Mouse (Mus musculus) heart, embryonic 10.5 days (tissue): ENCODE measurements around the gene Gm20708. TPM values are rescaled to one million over a fixed set of nuclear protein-coding genes. Genes with fewer than 3 reads are reported as not detected.

Experiments used
- DNase-seq: peaks from one replicate; pipeline ENCODE4 v3.0.0-alpha.2; 2017; ENCODE audit warnings: low spot score
- H3K27ac ChIP-seq: fragments of 300-500 bp; sonication (generic); 2 replicates; pipeline ENCODE4 v1.5.1; 2016; ENCODE audit warnings: mild to moderate bottlenecking
- H3K27me3 ChIP-seq: fragments of 300-500 bp; sonication (generic); 2 replicates; pipeline ENCODE4 v1.6.1; 2016; ENCODE audit warnings: mild to moderate bottlenecking; ENCODE audit not compliant: poor library complexity, insufficient read depth, severe bottlenecking
- H3K36me3 ChIP-seq: fragments of 300-500 bp; sonication (generic); 2 replicates; pipeline ENCODE4 v1.6.1; 2016; ENCODE audit warnings: mild to moderate bottlenecking, moderate library complexity
- H3K4me1 ChIP-seq: fragments of 300-500 bp; sonication (generic); 2 replicates; pipeline ENCODE4 v1.6.1; 2016; ENCODE audit warnings: mild to moderate bottlenecking
- H3K4me3 ChIP-seq: fragments of 300-500 bp; sonication (generic); 2 replicates; pipeline ENCODE4 v1.5.1; 2016; ENCODE audit warnings: mild to moderate bottlenecking, moderate library complexity
- H3K9me3 ChIP-seq: fragments of 300-500 bp; sonication (generic); 2 replicates; pipeline ENCODE4 v1.6.1; 2016; ENCODE audit warnings: mild to moderate bottlenecking, moderate library complexity
- WGBS: fragments of 180-500 bp; shearing (Covaris S2); methylation state at CpG from one replicate; pipeline ENCODE4 v1.1.7; 2016; 5-methylcytosine and 5-hydroxymethylcytosine counted together
- polyA plus RNA-seq: library from polyadenylated mRNA; unstranded; fragments of >200 nt; fragmentation: Nextera tagmentation; extraction: Ambion mirVana; gene quantifications from 2 replicates; pipeline ENCODE4 v1.2.1, GENCODE M21; 2016

Gene Gm20708
- polyA plus RNA-seq, 1 experiment from 2014 or later: 1.1 TPM

DNA sequence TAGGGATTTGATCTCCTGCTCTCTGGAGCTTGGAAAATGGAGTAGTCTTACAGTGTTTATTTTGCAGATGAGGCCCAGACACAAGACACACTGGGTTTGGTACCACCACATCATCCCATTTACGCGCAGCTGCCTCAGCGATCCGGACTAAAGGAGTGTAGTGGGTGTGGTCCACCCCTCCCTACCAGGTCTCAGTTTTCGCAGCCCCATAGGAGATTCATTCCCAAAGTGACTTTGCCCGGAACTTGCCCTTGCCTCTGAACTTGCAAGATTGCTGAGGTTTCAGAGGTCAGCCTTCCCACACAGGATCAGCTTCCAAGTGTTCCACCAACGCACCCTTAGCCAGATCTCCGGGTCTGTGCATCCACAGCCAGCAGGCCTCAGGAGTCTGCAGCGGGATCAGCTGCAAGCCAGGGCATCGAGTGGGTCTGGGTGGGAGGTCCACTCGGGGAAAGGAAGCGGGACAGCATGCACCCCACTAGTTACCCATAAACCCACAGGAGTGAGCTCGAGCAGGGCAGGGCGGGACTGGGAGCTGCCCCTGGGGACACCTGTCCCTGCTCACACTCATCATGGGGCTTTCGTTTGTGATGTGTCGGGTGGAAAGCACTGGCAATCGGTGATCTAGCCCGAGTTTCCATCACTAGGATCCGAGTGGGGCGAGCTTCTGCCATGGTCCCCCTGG is 78.8 kb downstream of the Gm20708 start:
- no peak for DNase-seq
- WGBS: 15% methylated on average over 20 of the region's 20 CpGs
- Histone ChIP-seq H3K36me3 (no peaks in the 10 kb centered on the region), H3K9me3 (no peaks in the 10 kb centered on the region), H3K27ac (peak overlapping the region; percentile 80), H3K4me3 (peak overlapping the region; percentile 51), H3K27me3 (peaks cover 66% of the 10 kb centered on the region), H3K4me1 (peaks cover 50% of the 10 kb centered on the region)

DNA sequence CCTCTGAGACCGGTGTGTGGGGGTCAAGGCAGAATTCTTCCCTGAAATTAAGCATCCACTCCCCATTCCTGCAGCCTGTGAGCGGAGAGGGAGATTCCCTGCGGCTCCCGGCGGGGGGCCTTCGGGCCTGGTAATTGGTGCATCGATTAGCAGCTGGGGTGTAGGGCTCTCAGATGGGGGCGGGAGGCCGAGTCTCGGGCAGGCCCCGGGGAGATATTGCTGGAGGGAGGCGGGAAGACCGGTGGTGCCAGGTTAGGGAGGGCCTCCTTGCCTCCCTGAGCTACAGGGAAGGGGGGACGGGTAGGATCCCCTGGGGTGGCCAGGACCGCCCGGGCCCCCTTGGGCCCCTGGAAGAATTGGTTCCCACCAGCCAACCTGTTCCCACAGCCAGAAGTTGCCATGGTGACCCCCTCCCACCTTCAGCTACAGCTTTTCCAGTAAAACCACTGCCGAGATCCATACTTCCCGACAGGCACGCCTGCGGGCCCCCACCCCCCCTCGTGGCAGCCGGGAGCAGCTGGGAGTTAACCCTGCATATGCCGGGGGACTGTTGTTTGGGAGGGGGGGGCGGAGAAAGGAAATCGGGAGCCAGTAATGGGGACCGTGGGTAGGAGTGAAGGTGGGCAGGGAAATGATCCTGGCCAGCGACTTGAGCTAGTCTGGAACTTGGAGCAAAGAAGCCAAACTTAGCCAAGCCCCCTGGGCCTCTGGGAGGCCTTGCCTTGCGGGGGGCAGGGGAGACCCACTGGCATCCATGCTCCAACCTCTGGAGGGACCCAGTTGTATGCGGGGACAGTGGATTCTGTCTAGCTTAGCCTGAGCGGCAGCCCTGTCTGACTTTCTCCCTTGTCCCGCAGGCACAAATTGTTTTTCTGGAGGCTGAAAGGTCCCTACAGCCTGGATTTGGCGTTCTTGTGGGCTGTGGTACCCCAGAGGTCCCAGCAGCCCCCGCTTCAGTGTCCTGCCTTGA is 79.7 kb downstream of the Gm20708 start:
- 4% methylated on average over 33 of the region's 33 CpGs for WGBS
- Histone ChIP-seq H3K9me3 (no peaks in the 10 kb centered on the region), H3K36me3 (no peaks in the 10 kb centered on the region), H3K27me3 (peaks cover 62% of the 10 kb centered on the region), H3K27ac (peak overlapping the region; percentile 80), H3K4me3 (peak overlapping the region; percentile 51), H3K4me1 (peaks cover 50% of the 10 kb centered on the region)
- no peak for DNase-seq

Other genes starting within 250 kb of the Gm20708 start
- 6.1 and 7.4 TPM in 2 replicates for gene Tnrc6c, start 155.4 kb upstream of the Gm20708 start, polyA plus RNA-seq
- gene Tmc8, start 27.6 kb upstream of the Gm20708 start, polyA plus RNA-seq: 3.7 and 3.9 TPM in 2 replicates
- gene Tmc6, start 27.5 kb upstream of the Gm20708 start, polyA plus RNA-seq: 30.6 and 33.3 TPM in 2 replicates
- 4.3 and 4.8 TPM in 2 replicates for gene 6030468B19Rik, start 12.0 kb upstream of the Gm20708 start, polyA plus RNA-seq
- 68.1 and 76.3 TPM in 2 replicates for gene Syngr2, start within 50 bp of the Gm20708 start, polyA plus RNA-seq
- 8.8 and 13.5 TPM in 2 replicates for gene Afmid, start 16.3 kb downstream of the Gm20708 start, polyA plus RNA-seq
- gene Tk1, start 16.4 kb downstream of the Gm20708 start, polyA plus RNA-seq: 124 and 134 TPM in 2 replicates
- gene Birc5, start 39.6 kb downstream of the Gm20708 start, polyA plus RNA-seq: 275 and 334 TPM in 2 replicates
- gene Tmem235, start 51.1 kb downstream of the Gm20708 start, polyA plus RNA-seq: not detected in 2 replicates
- gene Tha1, start 63.8 kb downstream of the Gm20708 start, polyA plus RNA-seq: 4.0 and 4.3 TPM in 2 replicates
- gene Socs3, start 160.4 kb downstream of the Gm20708 start, polyA plus RNA-seq: 6.9 and 10.6 TPM in 2 replicates
- gene Pgs1, start 176.6 kb downstream of the Gm20708 start, polyA plus RNA-seq: 34.0 and 38.5 TPM in 2 replicates